Mouse (Mus musculus): Measurements from ENCODE around the gene Usp43.

DNA sequence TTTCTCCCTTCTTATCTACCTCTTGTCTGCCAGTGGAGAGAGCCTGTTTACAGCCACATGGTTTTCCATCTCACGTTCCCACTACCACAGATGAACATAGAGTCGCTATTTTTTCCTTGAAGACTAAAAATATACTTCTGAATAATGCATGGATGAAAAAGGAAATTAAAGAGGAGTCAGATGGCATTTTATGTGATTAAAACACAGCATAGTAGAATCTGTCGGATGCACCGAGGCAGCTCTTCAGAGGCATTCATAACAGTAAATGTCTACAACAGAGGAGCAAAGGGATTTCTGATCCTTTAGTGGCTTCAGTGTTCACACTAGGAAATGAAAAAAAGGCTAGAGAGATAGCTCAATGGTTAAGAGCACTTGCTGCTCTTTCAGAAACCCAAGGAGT lies 76.8 kb downstream of the Usp43 start:
- TF ChIP-seq POLR2A (IDR thresholded peaks at IDR 0.05; ENCODE audit: low read depth, low read length), result no peak
- no peak for TF ChIP-seq CTCF (IDR thresholded peaks at IDR 0.05; ENCODE audit: extremely low read depth, insufficient read depth, insufficient read length, insufficient replicate concordance)

Measured in spleen, adult 2 months (tissue).